Mouse (Mus musculus) mouse trophoblast stem cell (cell line): ENCODE data around the gene Phf14.

Experiments used
- in situ Hi-C, 2 experiments: fragments of 300-500 bp; cut with MseI, MboI; formaldehyde crosslinking; loops; 2 replicates in 1 of 2; 3 replicates in 1 of 2; pipeline ENCODE4 v1.15.1; 2025

Gene Phf14

DNA sequence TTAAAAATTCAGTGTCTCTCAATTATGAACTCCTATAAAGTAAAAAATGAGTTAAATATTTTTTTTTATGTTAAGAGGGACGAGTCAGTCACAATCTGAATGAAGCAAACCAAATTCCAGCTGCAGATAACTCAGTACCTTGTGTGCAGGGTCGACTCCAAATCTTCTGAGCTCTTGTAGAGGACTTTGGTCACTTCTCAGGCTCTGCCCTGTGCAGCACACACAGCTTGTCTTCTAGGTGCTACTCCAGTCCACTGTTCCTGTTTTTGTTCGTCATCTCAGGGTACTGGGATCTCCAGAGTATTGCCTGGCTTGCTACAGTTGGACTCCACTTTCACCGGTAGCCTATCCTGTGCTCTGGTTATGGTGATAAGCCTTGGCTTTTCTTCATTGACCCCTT, 113.1 kb downstream of the Phf14 start:
- in situ Hi-C loops, result no loop called here

DNA sequence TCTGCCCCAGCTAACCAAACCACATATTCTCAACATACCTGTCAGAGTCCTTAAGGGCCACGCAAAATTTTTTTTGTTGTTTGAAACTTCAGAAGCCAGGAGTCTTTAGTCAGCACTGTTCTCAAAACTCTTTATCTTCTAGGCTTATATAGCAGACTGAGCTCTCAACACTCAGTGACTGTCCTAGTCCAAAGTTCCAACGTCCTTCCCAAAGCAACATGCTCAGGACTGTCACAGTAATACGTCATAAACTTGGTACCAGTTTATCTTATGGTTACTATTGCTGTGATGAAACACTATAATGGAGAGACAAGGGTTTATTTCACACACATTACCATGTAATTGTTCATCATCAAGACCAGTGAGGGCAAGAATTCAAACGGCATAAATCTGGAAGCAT, 113.9 kb downstream of the Phf14 start:
- in situ Hi-C loops, result no loop called here

DNA sequence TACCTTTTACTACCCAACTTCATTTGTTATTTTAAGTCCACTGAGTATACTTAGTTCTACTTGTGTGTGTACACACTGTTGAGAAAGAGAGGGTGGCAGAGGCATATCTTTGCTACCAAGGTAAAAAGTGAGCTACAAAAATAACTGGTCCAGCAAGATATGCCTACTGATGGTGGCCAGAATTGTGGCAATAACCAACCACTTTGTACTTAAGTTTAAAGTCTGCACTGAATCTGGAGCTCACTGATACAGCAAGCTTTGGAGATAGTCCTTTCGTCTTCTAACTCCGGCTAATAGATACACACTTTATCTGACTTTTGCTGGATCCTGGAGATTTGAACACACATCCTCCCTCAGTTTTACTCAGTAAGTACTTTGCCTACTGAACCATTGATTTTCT, 115.8 kb downstream of the Phf14 start:
- in situ Hi-C loops, result no loop called here

DNA sequence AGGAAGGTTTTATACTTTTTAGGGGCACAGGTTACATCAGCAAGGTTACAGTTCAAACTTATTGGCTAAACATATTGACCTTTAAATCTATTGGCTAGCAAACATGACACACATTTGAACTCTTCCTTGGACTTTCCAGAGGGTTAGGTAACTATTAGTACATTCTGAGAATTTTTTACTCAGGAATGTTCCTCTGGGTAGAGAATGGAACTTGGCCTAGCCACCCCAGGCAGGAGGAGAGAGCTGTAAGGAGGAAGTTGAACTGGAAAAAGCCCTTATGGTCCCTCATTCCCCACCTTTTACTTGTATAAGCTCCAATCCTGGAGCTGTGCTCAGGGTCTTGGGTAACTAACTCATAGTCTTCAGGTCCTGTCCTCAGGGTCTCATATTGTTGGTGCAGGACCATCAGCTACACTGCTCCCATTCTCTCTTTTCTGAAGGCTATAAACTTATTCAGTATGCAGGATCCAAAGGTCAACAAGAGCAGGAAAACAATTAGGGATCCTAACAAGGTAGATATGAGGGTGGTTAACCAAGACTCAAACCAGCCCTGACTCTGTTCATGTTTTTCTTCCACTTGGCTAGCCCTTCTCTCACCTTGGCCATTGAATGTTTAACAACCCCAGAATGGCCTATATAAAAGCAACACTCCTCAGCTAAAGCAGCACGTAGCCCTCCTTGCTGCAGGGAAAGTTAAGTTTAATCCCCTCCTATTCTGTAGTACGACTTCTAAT, 119.4 kb downstream of the Phf14 start:
- in situ Hi-C loops, result no loop called here

DNA sequence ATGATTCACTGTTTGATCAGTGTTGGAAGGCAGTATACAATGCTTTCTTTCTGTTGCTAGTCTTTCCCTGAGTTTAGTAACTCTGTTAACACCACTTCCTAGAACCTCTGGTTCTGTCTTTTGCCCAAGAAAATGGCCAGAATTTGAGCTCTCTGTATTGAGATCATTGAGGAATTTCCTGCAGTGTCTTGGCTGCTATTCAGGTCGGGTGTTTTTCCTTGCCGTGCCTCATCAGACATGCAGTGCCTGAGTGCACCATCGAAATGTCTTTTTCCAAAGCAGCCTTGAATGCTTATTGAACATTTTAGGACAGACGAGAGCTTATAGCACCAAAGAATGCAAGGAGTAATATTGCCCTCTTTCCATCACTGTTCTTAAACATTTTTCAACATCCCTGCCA, 127.0 kb downstream of the Phf14 start:
- in situ Hi-C loops, result no loop called here

DNA sequence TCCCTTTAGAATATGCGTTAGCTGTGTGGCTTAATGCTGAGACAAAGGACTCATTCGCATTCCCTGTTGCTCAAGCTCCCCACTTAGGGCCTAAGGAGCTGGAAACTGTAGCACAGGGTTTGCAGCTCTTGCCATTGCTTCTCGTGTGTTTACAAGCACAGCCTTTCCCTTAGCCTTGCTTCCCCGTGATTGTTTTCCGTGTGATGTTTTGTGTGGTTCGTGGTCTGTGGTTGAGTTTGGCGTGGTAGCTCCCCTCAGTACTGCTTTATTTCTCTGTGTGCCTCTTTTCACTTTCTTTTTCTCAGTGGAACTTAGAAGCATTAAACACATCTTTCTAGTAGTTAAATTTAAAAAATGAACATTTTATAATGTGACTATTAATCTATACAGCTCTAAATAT, 130.7 kb downstream of the Phf14 start:
- in situ Hi-C loops, result no loop called here

DNA sequence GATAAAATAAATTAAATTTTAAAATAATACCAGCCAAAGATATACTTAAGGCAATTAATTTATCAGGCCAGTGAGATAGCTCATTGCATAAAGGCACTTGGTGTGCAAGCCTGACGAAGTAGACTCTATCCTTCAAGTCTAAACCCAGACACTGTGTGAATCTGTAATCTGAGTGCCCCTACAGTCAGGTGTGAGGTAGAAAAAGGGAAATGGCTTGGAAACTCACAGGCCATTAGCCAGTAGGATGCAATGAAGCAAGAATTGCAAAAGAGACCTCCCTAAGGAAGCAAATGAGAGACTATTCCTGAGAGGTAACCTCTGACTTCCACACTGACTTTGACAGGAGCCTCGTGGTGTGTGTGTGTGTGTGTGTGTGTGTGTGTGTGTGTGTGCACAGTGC, 145.3 kb downstream of the Phf14 start:
- in situ Hi-C loops, result no loop called here

DNA sequence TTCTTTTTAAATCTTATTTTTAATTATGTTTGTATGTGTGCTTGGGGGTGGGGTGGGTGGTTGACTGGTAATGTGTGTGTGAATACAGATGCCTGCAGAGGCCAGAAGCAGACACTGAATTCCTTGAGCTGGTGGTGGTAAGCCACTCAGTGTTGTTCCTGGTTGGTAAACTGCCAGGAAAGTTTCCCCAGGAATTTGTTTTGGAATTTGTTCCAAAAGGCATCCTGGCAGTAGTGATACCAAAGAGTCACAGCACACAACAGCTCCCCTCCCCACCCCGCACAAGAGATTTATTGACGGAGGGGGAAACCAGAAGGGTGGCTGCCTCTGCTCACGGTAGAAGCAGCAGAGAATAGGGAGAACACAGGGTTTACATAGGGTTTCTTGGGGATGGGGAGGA, 146.5 kb downstream of the Phf14 start:
- in situ Hi-C loops, result no loop called here

DNA sequence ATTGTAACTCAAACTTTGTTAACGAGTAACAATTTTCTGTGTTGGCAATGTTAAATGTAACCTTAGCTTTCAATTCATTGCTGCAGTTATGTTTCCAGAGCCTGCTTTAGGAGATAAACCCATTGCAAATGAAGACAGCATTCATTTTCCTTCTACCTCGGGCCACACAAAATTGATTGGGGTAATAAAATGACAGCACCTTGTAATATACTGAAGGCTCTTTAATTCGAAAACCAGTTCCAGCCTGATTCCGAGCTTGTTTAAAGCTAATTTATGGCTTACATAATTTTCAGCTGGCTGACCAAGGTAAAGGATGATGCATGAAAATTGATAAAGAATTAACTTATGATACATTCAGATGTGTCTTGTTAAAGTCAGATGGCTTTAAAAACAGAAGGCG, 151.1 kb downstream of the Phf14 start:
- in situ Hi-C loops, result no loop called here

DNA sequence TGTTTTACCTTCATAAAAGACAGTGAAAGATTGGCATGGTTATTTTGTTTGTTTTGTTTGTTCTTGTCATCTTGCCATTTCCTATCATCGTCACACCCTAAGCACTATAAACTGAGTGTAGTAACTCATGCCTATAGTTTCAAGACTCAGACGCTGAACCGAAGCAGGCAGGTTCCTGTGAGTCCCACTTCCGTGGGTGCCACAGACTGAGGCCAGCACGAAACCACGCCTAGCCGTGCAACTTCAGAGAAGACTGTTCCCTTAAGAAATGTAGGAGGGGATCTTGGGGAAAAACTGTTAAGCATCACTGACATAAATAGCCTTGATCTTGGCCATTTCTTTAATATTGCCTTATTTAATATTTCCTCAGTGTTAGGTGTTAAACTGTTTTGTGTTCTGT, 152.4 kb downstream of the Phf14 start:
- in situ Hi-C loops, result no loop called here

DNA sequence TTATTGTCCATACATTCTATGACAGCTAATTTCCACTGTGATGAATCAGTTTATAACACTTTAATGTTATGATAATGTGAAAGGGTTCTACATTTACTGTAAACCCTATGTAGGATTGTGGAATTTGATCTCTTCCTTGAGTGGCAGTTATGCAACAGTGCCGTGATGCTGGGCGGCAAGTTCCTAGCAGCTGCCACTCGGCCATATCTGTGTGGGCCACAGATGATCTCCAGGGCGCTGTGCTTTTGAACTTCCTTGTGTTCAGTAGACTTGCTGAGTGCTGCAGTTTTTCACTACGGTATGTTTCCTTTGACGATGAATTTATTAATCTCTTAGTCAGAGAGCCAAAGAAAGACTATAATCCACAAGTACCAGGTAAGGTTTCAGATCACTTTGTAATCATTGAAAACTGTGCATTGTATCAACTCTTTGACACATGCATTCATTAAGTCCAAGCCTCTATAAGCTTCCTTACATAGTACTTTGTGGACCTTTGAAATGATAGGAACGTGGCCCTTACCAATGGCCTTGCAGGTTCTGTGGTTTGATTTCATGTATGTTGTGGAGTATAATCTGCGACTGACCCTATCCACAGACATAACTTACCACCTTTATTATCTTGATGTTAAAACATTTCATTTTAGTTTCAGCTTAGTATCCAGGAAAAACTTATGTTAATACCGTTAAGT, 153.0 kb downstream of the Phf14 start:
- in situ Hi-C loops, result no loop called here

DNA sequence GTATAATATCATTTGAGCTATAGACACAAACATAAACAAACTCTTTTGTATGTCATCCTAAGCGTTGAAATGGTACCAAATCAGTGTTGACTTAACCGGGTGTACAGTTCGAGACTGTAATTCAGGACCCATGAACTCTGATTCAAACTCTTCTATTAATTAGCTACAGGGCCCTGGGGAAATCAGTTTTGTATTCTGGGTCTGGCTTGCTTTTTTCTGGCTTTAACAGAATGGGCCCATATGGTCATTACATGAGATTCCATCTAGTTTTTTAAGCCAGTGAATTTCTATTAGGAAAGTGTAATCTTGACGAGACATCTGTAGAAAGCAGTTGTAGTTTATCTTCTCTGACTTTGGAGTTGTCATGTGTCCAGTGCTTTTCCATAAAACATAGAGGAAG, 160.3 kb downstream of the Phf14 start:
- in situ Hi-C loops, result no loop called here

DNA sequence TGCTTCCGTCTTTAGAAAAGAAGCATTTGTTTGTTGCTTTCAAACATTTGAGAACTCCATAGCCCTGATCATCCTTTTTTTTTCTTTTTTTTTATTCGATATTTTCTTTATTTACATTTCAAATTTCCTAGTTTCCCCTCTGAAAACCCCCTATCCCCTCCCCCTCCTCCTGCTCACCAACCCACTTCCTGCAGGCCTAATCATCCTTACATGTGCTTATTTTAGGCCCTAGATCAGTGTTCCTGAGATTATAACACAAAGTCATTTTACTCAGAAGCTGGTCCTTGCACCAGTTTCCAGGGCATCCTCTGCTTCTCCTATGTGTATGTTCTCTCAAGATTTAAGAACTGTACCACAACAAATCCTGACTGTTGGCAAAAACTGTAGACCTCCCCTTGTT, 161.7 kb downstream of the Phf14 start:
- in situ Hi-C loops, result no loop called here

DNA sequence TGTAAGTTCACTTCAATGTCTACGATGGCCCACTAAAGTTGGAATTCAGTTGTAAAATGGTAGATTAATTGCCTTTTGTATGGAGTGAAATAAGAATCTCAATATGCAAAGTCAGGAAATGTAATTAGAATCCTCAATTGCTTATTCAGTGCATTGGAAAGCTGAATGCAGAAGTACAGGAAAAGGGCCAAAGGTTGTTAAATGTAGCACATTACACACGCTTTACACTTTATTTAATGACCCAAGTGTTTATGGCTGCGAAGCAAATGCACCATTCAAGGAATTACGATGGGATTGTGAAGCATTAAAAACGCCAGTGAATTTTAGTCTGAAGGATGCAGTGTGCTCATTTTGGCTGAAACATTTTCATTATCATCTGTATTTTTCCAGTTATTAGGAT, 167.0 kb downstream of the Phf14 start:
- in situ Hi-C loops, result no loop called here

DNA sequence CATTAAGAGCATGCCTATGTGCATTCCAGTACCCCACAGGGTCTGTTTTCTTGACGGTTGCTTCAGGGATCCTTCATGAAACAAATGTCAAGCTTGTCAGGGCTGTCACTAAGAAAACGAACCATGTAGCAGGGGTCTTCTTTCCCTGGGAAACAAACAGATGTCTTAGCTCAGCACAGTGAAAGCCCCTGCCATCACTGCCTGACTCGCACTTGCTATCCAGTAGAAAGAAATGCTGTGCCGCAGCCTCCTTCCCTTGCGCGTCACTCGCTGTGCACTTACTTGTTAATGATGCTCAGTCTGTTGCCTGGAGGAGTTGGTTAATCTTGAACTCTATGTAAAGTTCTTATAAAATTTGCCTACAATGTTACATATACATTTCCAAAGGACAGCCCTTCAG, 169.7 kb downstream of the Phf14 start:
- in situ Hi-C loops, result no loop called here

DNA sequence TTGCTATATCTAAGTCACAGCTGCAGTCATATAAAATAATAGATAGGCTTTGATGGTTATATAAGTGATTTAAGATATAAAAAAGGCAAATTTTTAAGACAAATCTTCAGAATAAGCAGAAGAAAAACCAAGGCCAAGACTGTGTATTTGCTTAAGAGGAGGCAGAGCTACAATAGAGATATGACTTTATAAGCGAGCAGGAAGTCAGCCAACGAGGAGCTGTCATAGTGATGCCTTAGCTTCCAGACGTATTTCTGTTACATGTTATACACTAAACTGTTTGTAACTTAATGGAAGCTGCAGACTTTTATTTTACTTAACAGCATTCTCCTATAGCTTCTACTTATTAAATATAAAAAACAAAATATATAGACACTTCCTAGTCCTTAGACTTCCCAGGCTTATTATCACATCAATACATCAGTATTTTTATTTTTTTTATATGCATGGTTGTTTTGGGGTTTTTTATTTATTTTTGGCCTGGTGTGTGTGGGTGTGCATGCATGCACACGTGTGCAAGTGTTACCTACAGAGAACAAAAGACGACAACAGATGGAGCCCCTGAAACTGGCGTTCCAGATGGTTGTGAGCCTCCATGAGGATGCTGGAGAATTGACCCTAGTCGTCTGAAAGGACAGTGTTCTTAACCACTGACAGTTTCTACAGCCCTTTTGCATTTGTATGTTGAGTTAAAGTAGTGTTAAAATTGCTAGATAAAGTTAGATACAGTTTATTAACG, 170.4 kb downstream of the Phf14 start:
- in situ Hi-C loops, result no loop called here

DNA sequence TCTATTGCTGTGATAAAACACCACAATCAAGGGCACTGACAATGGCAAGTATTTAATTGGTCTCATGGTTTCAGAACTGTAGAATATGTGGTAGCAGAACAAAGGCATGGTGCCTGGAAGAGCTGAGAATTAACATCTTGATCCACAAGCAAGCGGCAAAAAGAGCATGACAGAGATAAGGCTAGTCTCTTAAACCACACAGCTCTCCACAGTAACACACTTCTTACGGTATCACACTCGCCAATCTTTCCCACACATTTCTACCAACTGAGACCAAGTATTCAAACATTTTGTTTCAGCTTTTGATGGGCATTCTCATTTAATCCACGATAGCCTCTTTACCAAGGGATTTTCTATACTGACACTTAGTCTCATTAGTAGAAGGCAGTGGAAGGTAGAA, 171.7 kb downstream of the Phf14 start:
- in situ Hi-C loops, result no loop called here

DNA sequence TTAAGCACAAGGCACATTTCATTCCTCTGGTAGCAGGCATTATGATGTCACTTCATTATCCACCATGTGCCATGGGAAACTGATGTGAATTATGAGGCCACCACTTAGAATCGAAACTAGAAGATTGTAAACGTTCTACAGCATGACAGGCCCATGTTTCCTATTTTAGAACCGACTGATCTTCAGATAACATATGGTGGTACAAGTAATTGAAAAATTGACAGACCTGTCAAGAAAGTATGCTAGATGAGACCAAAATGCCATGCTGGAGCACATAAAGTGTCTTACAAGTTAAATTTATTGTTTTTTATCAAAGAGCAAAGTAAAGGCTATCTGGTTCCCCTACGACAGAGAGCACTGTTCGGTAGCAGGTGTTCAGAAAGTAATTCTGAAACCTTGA, 172.8 kb downstream of the Phf14 start:
- in situ Hi-C loops, result no loop called here

DNA sequence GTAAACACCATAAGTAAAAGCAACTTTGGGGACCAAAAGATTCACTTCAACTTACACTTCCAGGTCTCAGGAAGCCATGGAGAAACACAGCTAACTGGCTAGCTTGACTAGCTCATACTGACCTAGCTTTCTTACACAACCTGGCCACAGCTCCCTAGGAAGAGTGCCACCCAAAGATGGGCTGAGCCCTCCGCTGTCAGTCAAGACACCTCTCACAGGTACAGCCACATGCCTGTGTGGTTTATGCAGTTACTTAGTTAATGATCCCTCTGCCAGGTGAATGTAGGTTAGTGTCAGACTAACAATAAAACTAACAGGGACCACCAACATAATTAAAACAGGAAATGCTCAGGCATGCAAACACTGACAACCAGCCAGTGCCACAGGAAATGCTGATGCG, 174.1 kb downstream of the Phf14 start:
- in situ Hi-C loops, result no loop called here

DNA sequence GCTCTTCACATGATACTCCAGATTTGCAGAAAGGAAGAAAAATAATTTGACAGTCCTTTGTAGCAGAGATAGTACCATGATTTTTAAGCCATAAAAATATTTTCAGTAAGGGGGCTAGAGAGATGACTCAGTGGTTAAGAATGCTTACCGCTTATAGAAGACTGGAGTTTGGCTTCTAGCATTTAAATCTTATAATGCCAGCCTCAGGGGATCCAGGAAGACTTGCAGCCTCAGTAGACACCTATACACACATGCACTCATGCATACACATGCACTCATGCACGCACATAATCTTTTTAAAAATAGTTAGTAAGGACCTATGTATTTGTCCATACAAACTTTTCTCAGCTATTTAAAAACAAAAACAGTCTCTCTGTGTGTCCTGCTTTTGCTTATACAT, 174.5 kb downstream of the Phf14 start:
- in situ Hi-C loops, result no loop called here

DNA sequence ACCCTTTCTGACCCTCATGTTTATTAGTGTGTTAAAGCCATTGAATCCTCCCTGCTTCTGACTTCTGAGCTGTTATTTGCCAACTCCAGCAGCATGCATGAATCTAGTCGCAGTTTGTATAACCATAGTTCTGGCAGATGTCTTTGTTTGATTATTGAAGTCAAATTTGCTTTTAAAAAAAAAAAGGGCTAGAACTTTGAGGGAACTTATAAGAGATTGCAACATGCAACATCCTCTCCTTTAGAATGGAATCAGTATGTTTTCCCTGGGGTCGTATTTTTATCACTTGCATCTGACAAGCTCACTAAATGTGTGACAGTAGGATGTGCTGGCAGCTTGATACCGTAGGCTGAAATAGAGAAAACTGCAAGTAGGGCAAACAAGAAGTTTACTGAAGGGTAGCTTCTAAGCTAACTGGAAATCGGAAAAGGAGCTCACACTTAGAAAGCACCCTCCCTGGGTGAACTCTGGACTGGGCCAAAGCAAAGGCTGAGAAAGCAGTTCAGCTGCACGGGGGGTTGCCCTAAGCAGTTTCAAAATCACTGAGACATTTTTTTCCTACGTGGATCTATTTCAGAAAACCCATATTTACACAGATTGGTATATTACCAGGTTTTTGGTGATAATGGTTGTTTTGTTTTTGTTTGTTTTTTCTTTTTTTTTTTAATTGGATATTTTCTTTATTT, 175.1 kb downstream of the Phf14 start:
- in situ Hi-C loops, result no loop called here

DNA sequence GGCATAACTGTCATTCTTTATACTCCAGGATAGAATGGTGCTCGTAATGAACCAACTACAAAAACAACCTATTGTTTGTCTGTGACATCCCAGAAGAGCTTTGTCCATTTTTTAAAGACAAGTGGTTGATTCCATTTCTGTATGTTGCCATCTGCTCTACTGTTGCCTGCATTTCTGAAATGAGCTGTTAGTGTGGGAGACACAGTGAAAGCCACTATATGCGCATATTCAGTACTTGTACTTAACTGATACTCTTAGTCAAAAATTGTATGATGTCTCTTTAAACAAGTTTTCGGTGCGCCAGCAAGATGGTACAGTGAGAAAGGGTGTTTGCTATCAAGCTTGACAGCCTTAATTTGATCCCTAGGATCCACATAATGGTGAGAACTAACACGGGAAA, 177.1 kb downstream of the Phf14 start:
- in situ Hi-C loops, result no loop called here
